Mouse (Mus musculus): ENCODE data around the gene Lrrc4c.

DNA sequence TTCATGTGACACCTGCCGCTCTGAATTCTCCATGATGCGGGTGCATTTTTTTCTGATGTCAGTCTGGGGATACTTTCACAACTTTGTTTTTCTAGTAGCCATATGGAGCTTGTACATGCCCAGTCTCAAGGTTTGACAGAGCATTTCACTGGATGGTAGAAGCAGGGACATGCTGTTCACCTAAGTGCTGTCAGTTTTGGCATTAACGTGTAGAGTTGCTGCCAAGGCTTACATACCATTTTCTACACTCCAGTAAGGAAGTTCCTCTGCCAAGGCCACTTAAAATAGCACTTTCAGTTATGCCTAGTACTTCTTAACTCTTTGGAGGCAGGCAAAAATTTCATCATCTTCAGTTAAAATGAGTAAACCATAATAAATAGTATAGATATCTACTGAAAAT, 915.0 kb downstream of the Lrrc4c start:
- TF ChIP-seq GATA1 (IDR thresholded peaks at IDR 0.05; ENCODE audit: borderline replicate concordance, low read length) = no peak
- TF ChIP-seq FLI1 (IDR thresholded peaks at IDR 0.05; ENCODE audit: low read length) = no peak
